Mouse (Mus musculus) kidney, postnatal 4 days (tissue): ENCODE measurements at regions not wholly inside any gene's neighbourhood (a gene's known extent, or its start where the extent isn't known, plus 50 kb on each side); places are given as distances from the start of the nearest gene placed in this dataset.
"Not testable (repeated sequence)": the region's sequence is repeated elsewhere in the genome, so short reads cannot be mapped to it uniquely, and the experiment has no call there.

Experiments
- DNase-seq, 2 experiments: peaks; one replicate each; pipeline ENCODE4 v3.0.0; 2021; ENCODE audit warnings: mixed read lengths in 2 of 2

GRCm38 (mm10) chr2:149203896-149204295, 186.9 kb upstream of the Gm10750 start:
- DNase-seq = no peak

DNA sequence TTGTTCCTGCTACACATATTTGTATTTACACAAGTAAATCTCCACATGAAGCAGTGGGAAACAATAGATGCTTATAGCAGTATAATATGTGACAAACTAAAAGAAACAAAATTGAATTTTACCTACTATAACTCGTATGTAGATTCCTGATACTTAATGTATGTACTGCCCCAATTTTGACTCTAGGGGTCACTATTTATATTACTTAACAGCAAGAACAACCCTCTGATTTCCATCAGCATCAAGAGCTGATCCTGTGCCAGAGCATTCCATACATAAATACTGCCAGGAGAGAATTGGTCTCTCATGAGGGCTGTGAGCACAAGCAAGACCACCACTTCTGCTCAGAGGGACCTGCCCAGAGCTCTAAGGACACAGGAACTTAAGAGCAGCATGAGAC, 178.7 kb upstream of the Gm10750 start:
- DNase-seq = no peak

DNA sequence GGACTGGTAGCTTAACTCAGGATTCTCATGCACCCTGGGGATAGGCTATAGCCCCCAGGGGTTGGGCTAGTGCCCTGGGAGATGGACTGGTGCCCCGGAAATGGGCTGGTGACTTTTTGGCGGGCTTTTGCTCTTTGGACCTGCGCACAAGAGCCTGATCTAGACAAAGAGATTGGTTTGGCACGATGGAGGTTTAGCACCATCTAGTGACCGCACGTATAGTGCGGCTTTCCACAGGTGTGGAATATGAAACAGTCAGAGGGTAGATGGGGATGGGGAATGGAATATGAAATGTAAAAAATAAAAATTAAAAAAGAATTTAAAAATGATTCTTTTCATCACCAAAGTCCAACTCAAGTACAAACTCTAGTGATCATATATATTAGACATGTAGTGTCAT, 141.4 kb upstream of the Gm10750 start:
- peak; percentile 4 for DNase-seq

- DNase-seq = not testable (repeated sequence)
These were observed 92.5 kb upstream of the Gm10750 start for GRCm38 (mm10) chr2:149109551-149109950.

DNA sequence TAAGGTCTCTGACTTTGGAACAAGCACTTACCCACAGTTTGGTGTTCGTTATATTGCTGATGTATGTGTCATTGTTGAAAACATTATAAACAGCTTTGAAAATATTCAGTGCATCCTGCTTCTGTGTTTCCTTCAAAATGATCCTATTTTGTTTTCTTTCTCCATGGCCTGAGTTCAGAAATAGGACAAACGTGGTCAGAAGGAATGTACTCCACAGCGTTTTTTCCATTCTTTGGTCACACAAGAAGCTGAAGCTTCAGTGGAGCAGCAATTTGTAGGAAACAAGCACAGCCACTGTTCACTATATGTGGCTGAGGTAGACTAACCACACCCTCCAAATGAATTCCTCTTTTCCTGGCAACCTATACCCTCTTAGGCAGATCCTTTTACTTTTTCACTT, 75.1 kb upstream of the Gm10750 start:
- DNase-seq = no peak
